Comparison of ENCODE assay signal across 20 mouse cellular contexts in the genomic region with DNA sequence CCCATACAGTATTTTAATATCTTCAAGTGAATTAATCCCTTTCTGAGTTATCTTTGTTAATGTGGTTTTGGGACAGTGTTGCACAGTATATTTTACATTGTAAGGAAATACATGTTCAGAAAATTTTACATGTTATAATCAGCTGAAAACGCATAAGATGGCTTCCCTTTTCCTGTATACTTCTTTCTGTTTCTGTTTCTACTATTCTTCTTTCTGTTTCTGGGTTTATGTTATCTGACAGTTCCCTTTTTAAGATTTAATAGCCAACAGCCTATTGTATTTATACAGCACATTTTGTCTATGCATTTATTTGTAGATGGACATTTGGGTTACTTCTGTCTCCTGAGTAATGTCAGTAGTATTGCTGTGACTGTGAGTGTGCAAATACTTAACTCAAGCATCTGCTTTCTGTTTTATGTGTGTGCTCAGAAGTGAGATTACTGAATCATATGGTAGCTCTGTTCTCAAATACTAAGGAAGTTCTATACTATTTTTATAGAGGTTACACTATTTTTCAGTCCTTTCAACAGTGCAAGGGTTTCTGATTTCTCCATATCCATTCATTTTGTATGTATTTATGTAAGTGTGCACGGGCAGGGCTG. TPM values are rescaled to one million over a fixed set of nuclear protein-coding genes. Genes with fewer than 3 reads are reported as not detected.
DNase-seq lines count a peak whose midpoint lies in the region; ATAC-seq and TF ChIP-seq lines count a peak whose summit lies in the region.
"Had no signal": no experiment of that assay in that cellular context is flagged by ENCODE, and none has a peak within 500 bp of the region (broad histone marks: within the 10 kb centered on the region; RNA-seq: fewer than 3 reads in every experiment).

No protein-coding gene starts in this region.

- H3K27ac ChIP-seq in thymus, adult 2 months (ENCODE audit: control insufficient read depth, insufficient read depth, low read length) = no peak overlapping the region
- H3K27ac ChIP-seq: embryonic facial prominence, embryonic 10.5 days; embryonic facial prominence, embryonic 12.5 days; forebrain, embryonic 13.5 days; forebrain, embryonic 15.5 days had no signal

- DNase-seq in splenic B cell, adult 2 months (ENCODE audit: low read depth, low spot score) = peak; percentile 11
- no peak for DNase-seq in thymus, adult 2 months
- DNase-seq in spleen, adult 12 weeks (ENCODE audit: low spot score) = no peak
- DNase-seq in layer of hippocampus, postnatal 36 days = no peak
- DNase-seq: adrenal gland, adult 8-10 months; adrenal gland, postnatal 14 days; adrenal gland, postnatal 36 days; B cell, adult 2 months; cerebellum, adult 11-12 months; cerebellum, adult 2 months; cerebellum, adult 9-10 months; cerebellum, postnatal 10 days; cerebellum, postnatal 25 days had no signal

- H3K4me1 ChIP-seq in thymus, adult 2 months (replicated peaks; ENCODE audit: control insufficient read depth, insufficient read depth, low read length) = no peaks in the 10 kb centered on the region
- H3K4me1 ChIP-seq: embryonic facial prominence, embryonic 10.5 days; embryonic facial prominence, embryonic 12.5 days; forebrain, embryonic 13.5 days; forebrain, embryonic 15.5 days had no signal

- TF ChIP-seq POLR2A in thymus, adult 2 months (IDR thresholded peaks at IDR 0.05; ENCODE audit: control insufficient read depth, extremely low read depth, insufficient read depth, low read length, poor library complexity) = no peak

- H3K27me3 ChIP-seq in splenic B cell, adult 2 months (ENCODE audit: control insufficient read depth, insufficient read depth, low read length, poor library complexity, severe bottlenecking) = no peaks in the 10 kb centered on the region
- H3K27me3 ChIP-seq in thymus, adult 2 months (ENCODE audit: control insufficient read depth, insufficient read depth, low read length) = no peaks in the 10 kb centered on the region
- H3K27me3 ChIP-seq: embryonic facial prominence, embryonic 12.5 days; forebrain, embryonic 13.5 days; forebrain, embryonic 15.5 days had no signal

- WGBS in thymus, adult 2 months = 48% methylated on average over 2 of the region's 2 CpGs

- ATAC-seq in CD4-positive, CD25-positive, alpha-beta regulatory T cell, adult 4 months = peak; percentile 68
- peak; percentile 53; the same call in 1 of the 2 replicates for ATAC-seq in granulocyte monocyte progenitor cell, adult 5-6 weeks (replicated peaks; ENCODE audit: poor library complexity, severe bottlenecking)
- ATAC-seq in inflammation-experienced regulatory T-cells, adult 6 months = peak; percentile 41
- ATAC-seq: forebrain, embryonic 13.5 days; forebrain, embryonic 15.5 days had no signal

- H3K4me3 ChIP-seq in thymus, adult 2 months (ENCODE audit: control insufficient read depth, insufficient read depth, low read length) = no peak overlapping the region
- H3K4me3 ChIP-seq: embryonic facial prominence, embryonic 10.5 days; embryonic facial prominence, embryonic 12.5 days; forebrain, embryonic 13.5 days; forebrain, embryonic 15.5 days had no signal

- no peaks in the 10 kb centered on the region for H3K36me3 ChIP-seq in splenic B cell, adult 2 months (ENCODE audit: control insufficient read depth, insufficient read depth, low read length, poor library complexity, severe bottlenecking)
- no peaks in the 10 kb centered on the region for H3K36me3 ChIP-seq in thymus, adult 2 months (ENCODE audit: control insufficient read depth, insufficient read depth, low read length)
- H3K36me3 ChIP-seq: embryonic facial prominence, embryonic 10.5 days; embryonic facial prominence, embryonic 12.5 days; forebrain, embryonic 15.5 days had no signal

- no peak for TF ChIP-seq CTCF in thymus, adult 2 months (IDR thresholded peaks at IDR 0.05; ENCODE audit: borderline replicate concordance, control insufficient read depth, extremely low read depth, insufficient read depth, low read length, poor library complexity)

RNA-seq across cellular contexts. Expression of gene Stag2, which starts 39.8 kb away (rescaled TPM):
- polyA plus RNA-seq in CD4-positive, CD25-positive, alpha-beta regulatory T cell, adult 4 months (2017; shearing (Covaris generic)) = 10 to 100 TPM; 86.9 to 92.7 TPM
- total RNA-seq in granulocyte monocyte progenitor cell, adult 5-6 weeks (2014; fragmentation: Nextera tagmentation) = 91.2 and 93.1 TPM in 2 replicates
- 465 and 541 TPM in 2 replicates for total RNA-seq in granulocyte monocyte progenitor cell, adult 5-6 weeks (2017)
- 100 to 1,000 TPM in 1 of 3 experiments, 10 to 100 TPM in 2; 90.1 to 127 (median 94.0) TPM for polyA plus RNA-seq in inflammation-experienced regulatory T-cells, adult 6 months (2017; shearing (Covaris generic))
- polyA plus RNA-seq in thymus, adult 2 months (2012; rRNA removed) = 19.9 and 23.0 TPM in 2 replicates
- total RNA-seq in layer of hippocampus, postnatal 36 days (2021) = 10 to 100 TPM; 53.1 to 53.3 TPM
